Mouse (Mus musculus) activated CD4-positive, CD25-positive, alpha-beta regulatory T cell, adult 4 months (primary cell): Measurements from ENCODE around the gene Cep170. TPM values are rescaled to one million over a fixed set of nuclear protein-coding genes. Genes with fewer than 3 reads are reported as not detected.

ENCODE experiments used
- ATAC-seq: one replicate; pipeline ENCODE4 v1.8.0; 2017
- polyA plus RNA-seq, 2 experiments: library from polyadenylated mRNA; unstranded; fragments of 100-300 nt; shearing (Covaris generic); gene quantifications; one replicate each; pipeline ENCODE4 v1.2.1; 2017

Gene Cep170
- polyA plus RNA-seq, 2 experiments from 2014 or later = 12.5 to 16.1 TPM

- ATAC-seq = no peak
Observed at GRCm38 (mm10) chr1:176824611-176825010, 10.7 kb upstream of the Cep170 start.

GRCm38 (mm10) chr1:176823889-176824288 lies 10.0 kb upstream of the Cep170 start:
- no peak for ATAC-seq

GRCm38 (mm10) chr1:176822949-176823348 lies 9.1 kb upstream of the Cep170 start:
- no peak for ATAC-seq

GRCm38 (mm10) chr1:176821929-176822328 lies 8.1 kb upstream of the Cep170 start:
- ATAC-seq = no peak

GRCm38 (mm10) chr1:176818763-176819162 lies 4.9 kb upstream of the Cep170 start:
- no peak for ATAC-seq

- no peak for ATAC-seq
Observed at GRCm38 (mm10) chr1:176818147-176818546, 4.3 kb upstream of the Cep170 start.

GRCm38 (mm10) chr1:176816728-176817127 lies 2.9 kb upstream of the Cep170 start:
- ATAC-seq = no peak

GRCm38 (mm10) chr1:176814591-176815062 lies 760 bp upstream of the Cep170 start, which contains the start of gene Sdccag8:
TSS of gene Sdccag8 (plus strand) at chr1:176814660.
- ATAC-seq = peak; percentile 97

GRCm38 (mm10) chr1:176813292-176814035 lies 403 bp downstream of the Cep170 start:
- no peak for ATAC-seq

- no peak for ATAC-seq
Observed at GRCm38 (mm10) chr1:176812491-176813291, 1.2 kb downstream of the Cep170 start.

- ATAC-seq = no peak
Observed at GRCm38 (mm10) chr1:176811892-176812291, 2.0 kb downstream of the Cep170 start.

- no peak for ATAC-seq
Observed at GRCm38 (mm10) chr1:176810161-176810560, 3.7 kb downstream of the Cep170 start.

- peak; percentile 86 for ATAC-seq
Observed at GRCm38 (mm10) chr1:176800728-176801365, 13.0 kb downstream of the Cep170 start.

- no peak for ATAC-seq
Observed at GRCm38 (mm10) chr1:176798673-176799072, 15.2 kb downstream of the Cep170 start.

- ATAC-seq = no peak
Observed at GRCm38 (mm10) chr1:176792175-176792574, 21.7 kb downstream of the Cep170 start.

- no peak for ATAC-seq
Observed at GRCm38 (mm10) chr1:176789326-176789725, 24.5 kb downstream of the Cep170 start.

- no peak for ATAC-seq
Observed at GRCm38 (mm10) chr1:176774533-176774932, 39.3 kb downstream of the Cep170 start.

GRCm38 (mm10) chr1:176762295-176762694 lies 51.6 kb downstream of the Cep170 start:
- no peak for ATAC-seq

- no peak for ATAC-seq
Observed at GRCm38 (mm10) chr1:176760673-176761072, 53.2 kb downstream of the Cep170 start.

- no peak for ATAC-seq
Observed at GRCm38 (mm10) chr1:176755586-176755985, 58.3 kb downstream of the Cep170 start.

GRCm38 (mm10) chr1:176753861-176754718 lies 59.8 kb downstream of the Cep170 start:
- ATAC-seq = no peak

GRCm38 (mm10) chr1:176749708-176750107 lies 64.2 kb downstream of the Cep170 start:
- no peak for ATAC-seq
